Mouse (Mus musculus): ENCODE data around the gene Vmn2r58.
"Not testable (repeated sequence)": the region's sequence is repeated elsewhere in the genome, so short reads cannot be mapped to it uniquely, and the experiment has no call there.

Gene Vmn2r58

GRCm38 (mm10) chr7:41872612-41873011 lies at the start of gene Vmn2r58:
Gene Vmn2r58, minus strand, starts transcription at chr7:41872712.
- DNase-seq (ENCODE audit: low spot score) = not testable (repeated sequence)

All from adipocyte (in vitro differentiated cells).